Mouse (Mus musculus): ENCODE results near the gene Fnip2. TPM values are rescaled to one million over a fixed set of nuclear protein-coding genes. Genes with fewer than 3 reads are reported as not detected.

The Fnip2 gene
- total RNA-seq, 1 experiment = 21.6 TPM

DNA sequence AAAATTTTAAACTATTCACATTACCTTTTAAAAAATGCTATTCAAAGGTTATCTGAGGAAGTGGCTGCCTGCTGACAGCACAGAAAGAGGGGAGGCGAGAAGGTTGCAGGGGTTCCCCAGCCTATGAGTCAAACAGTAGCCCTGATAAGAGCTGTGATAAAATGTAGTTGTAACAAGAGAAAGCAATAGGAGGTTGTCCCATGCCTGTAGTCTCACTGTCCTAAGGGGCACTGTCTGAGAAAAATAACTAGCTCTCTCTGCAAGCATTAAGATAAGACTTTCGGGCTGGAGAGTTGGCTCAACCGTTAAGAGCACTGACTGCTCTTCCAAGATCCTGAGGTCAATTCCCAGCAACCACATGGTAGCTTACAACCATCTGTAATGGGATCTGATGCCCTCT is 29.3 kb downstream of the Fnip2 start:
- H3K9me3 ChIP-seq (ENCODE audit: control insufficient read depth, insufficient read depth, low read depth, low read length) = no peaks in the 10 kb centered on the region
- H3K4me3 ChIP-seq (ENCODE audit: insufficient read depth in 1 of 2, low read depth in 1 of 2, low read length in 2 of 2, poor library complexity in 1 of 2, severe bottlenecking in 1 of 2) = no peak overlapping the region
- no peak overlapping the region for H3K9ac ChIP-seq (ENCODE audit: insufficient read depth, low read depth, low read length, poor library complexity, severe bottlenecking)
- H3K4me1 ChIP-seq (ENCODE audit: control insufficient read depth in 2 of 2, insufficient read depth in 2 of 2, low read length in 2 of 2, poor library complexity in 1 of 2) = peaks cover 0 to 7% of the 10 kb centered on the region in 2 experiments; a peak in 2 of 4 replicates
- in situ Hi-C loops (cut with MboI; ENCODE audit: low sequenced_read_pairs in 2 of 2, unreplicated experiment in 2 of 2) = no loop called here
- TF ChIP-seq ZNF384 (IDR thresholded peaks at IDR 0.05; ENCODE audit: low read depth, low read length) = no peak
- DNase-seq (ENCODE audit: low read depth, low spot score) = no peak
- H3K36me3 ChIP-seq (ENCODE audit: control insufficient read depth, insufficient read depth, low read length, poor library complexity, severe bottlenecking) = no peaks in the 10 kb centered on the region
- no peak overlapping the region for H3K27ac ChIP-seq (ENCODE audit: insufficient read depth, low read depth, low read length, poor library complexity, severe bottlenecking)

DNA sequence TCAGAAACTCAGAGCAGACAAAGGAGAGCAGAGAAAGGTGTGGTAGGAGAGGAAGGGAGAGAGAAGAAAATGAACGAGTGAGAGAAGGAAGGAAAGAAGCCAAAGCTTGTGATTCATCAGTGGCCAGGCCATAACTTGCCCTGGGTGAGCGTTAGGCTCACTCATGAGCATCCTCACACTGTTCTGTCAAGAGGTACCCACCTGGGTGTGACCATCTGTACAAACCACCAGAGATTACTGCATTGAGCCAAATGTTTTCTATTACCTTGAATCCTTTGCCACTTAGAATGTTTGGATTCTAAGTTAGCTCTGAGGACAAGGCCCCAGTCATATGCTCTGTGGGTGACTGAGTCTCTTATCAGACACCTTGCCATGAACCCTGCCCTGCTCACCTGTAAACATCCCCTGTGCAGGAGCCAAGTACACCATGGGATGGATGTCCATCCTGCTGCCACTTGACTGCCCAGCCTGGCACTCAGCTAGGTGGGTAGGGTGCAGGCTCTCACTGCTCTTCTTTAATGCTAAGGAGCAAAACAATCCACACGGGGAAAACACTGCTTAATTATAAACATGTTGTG is 29.9 kb downstream of the Fnip2 start:
- no peak overlapping the region for H3K4me3 ChIP-seq (ENCODE audit: insufficient read depth in 1 of 2, low read depth in 1 of 2, low read length in 2 of 2, poor library complexity in 1 of 2, severe bottlenecking in 1 of 2)
- no peaks in the 10 kb centered on the region for H3K9me3 ChIP-seq (ENCODE audit: control insufficient read depth, insufficient read depth, low read depth, low read length)
- DNase-seq (ENCODE audit: low read depth, low spot score) = no peak
- no peaks in the 10 kb centered on the region for H3K36me3 ChIP-seq (ENCODE audit: control insufficient read depth, insufficient read depth, low read length, poor library complexity, severe bottlenecking)
- no peak overlapping the region for H3K9ac ChIP-seq (ENCODE audit: insufficient read depth, low read depth, low read length, poor library complexity, severe bottlenecking)
- TF ChIP-seq ZC3H11A (IDR thresholded peaks at IDR 0.05; ENCODE audit: borderline replicate concordance, low read depth, low read length) = no peak
- TF ChIP-seq HCFC1 (IDR thresholded peaks at IDR 0.05; ENCODE audit: borderline replicate concordance, insufficient read depth, low read length) = no peak
- TF ChIP-seq ZNF384 (IDR thresholded peaks at IDR 0.05; ENCODE audit: low read depth, low read length) = no peak
- TF ChIP-seq MAFK (IDR thresholded peaks at IDR 0.05; ENCODE audit: insufficient read depth, low read depth, low read length) = no peak
- TF ChIP-seq CHD2 (IDR thresholded peaks at IDR 0.05; ENCODE audit: low read depth, low read length) = no peak
- in situ Hi-C loops (cut with MboI; ENCODE audit: low sequenced_read_pairs in 2 of 2, unreplicated experiment in 2 of 2) = no loop called here
- peaks cover 0 to 5% of the 10 kb centered on the region in 2 experiments; a peak in 2 of 4 replicates for H3K4me1 ChIP-seq (ENCODE audit: control insufficient read depth in 2 of 2, insufficient read depth in 2 of 2, low read length in 2 of 2, poor library complexity in 1 of 2)
- no peak overlapping the region for H3K27ac ChIP-seq (ENCODE audit: insufficient read depth, low read depth, low read length, poor library complexity, severe bottlenecking)

- Histone ChIP-seq H3K27ac (ENCODE audit: insufficient read depth, low read depth, low read length, poor library complexity, severe bottlenecking) (no peak overlapping the region), H3K36me3 (ENCODE audit: control insufficient read depth, insufficient read depth, low read length, poor library complexity, severe bottlenecking) (no peaks in the 10 kb centered on the region), H3K4me1 (ENCODE audit: control insufficient read depth in 2 of 2, insufficient read depth in 2 of 2, low read length in 2 of 2, poor library complexity in 1 of 2) (peaks cover 0 to 6% of the 10 kb centered on the region in 2 experiments; a peak in 1 of 4 replicates), H3K9ac (ENCODE audit: insufficient read depth, low read depth, low read length, poor library complexity, severe bottlenecking) (no peak overlapping the region), H3K4me3 (ENCODE audit: insufficient read depth in 1 of 2, low read depth in 1 of 2, low read length in 2 of 2, poor library complexity in 1 of 2, severe bottlenecking in 1 of 2) (no peak overlapping the region), H3K9me3 (ENCODE audit: control insufficient read depth, insufficient read depth, low read depth, low read length) (no peaks in the 10 kb centered on the region)
- DNase-seq (ENCODE audit: low read depth, low spot score) = no peak
- TF ChIP-seq MAFK (IDR thresholded peaks at IDR 0.05; ENCODE audit: insufficient read depth, low read depth, low read length) = no peak
- TF ChIP-seq CHD2 (IDR thresholded peaks at IDR 0.05; ENCODE audit: low read depth, low read length) = no peak
- TF ChIP-seq ZNF384 (IDR thresholded peaks at IDR 0.05; ENCODE audit: low read depth, low read length) = no peak
- no peak for TF ChIP-seq HCFC1 (IDR thresholded peaks at IDR 0.05; ENCODE audit: borderline replicate concordance, insufficient read depth, low read length)
- no peak for TF ChIP-seq ZC3H11A (IDR thresholded peaks at IDR 0.05; ENCODE audit: borderline replicate concordance, low read depth, low read length)
- in situ Hi-C loops (cut with MboI; ENCODE audit: low sequenced_read_pairs in 2 of 2, unreplicated experiment in 2 of 2) = no loop called here
Observed at GRCm38 (mm10) chr3:79537023-79537422, 30.6 kb downstream of the Fnip2 start.

DNA sequence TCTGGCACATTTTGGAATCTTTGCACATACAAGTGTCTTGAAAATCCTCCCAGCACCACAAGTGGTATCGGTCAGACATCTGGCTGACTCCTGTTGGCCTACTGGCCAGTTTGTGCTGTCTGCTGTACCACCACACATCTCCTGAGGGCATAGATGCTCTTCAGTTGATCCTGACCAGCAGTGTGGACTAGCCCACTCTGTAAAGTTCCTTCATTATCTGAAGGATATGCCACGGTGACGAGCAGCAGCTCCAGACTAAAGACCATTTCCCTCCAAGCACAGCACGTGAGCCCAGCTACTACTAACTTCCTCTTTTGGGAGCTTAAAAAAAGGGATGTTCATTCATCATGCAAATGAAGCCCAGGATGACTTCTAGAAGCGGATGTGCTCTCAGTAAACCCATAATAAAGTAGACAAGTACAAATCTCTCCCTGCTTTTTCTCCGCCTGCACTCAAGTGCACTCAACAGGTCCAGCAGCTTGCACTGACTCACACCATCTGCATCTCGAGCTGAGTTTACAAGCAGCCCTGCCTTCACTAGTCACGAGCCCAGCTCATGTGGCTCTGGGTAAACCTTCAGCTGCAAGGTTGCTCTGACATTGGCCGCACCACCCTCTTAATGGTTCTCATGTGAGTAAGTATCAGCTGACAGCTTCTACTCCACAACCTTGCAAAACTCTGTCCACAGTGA is 35.9 kb downstream of the Fnip2 start:
- in situ Hi-C loops (cut with MboI; ENCODE audit: low sequenced_read_pairs in 2 of 2, unreplicated experiment in 2 of 2) = no loop called here
- H3K9ac ChIP-seq (ENCODE audit: insufficient read depth, low read depth, low read length, poor library complexity, severe bottlenecking) = no peak overlapping the region
- peaks cover 2% of the 10 kb centered on the region; the same call in 1 of the 2 replicates for H3K36me3 ChIP-seq (ENCODE audit: control insufficient read depth, insufficient read depth, low read length, poor library complexity, severe bottlenecking)
- no peaks in the 10 kb centered on the region for H3K9me3 ChIP-seq (ENCODE audit: control insufficient read depth, insufficient read depth, low read depth, low read length)
- no peak for TF ChIP-seq MAFK (IDR thresholded peaks at IDR 0.05; ENCODE audit: insufficient read depth, low read depth, low read length)
- no peak for TF ChIP-seq ZC3H11A (IDR thresholded peaks at IDR 0.05; ENCODE audit: borderline replicate concordance, low read depth, low read length)
- no peak for TF ChIP-seq ZNF384 (IDR thresholded peaks at IDR 0.05; ENCODE audit: low read depth, low read length)
- TF ChIP-seq CHD2 (IDR thresholded peaks at IDR 0.05; ENCODE audit: low read depth, low read length) = no peak
- TF ChIP-seq HCFC1 (IDR thresholded peaks at IDR 0.05; ENCODE audit: borderline replicate concordance, insufficient read depth, low read length) = no peak
- H3K27ac ChIP-seq (ENCODE audit: insufficient read depth, low read depth, low read length, poor library complexity, severe bottlenecking) = peak overlapping the region; percentile 5; the same call in 1 of the 2 replicates
- peaks cover 0 to 11% of the 10 kb centered on the region in 2 experiments; a peak in 1 of 4 replicates for H3K4me1 ChIP-seq (ENCODE audit: control insufficient read depth in 2 of 2, insufficient read depth in 2 of 2, low read length in 2 of 2, poor library complexity in 1 of 2)
- DNase-seq (ENCODE audit: low read depth, low spot score) = peak; percentile 20
- H3K4me3 ChIP-seq (ENCODE audit: insufficient read depth in 1 of 2, low read depth in 1 of 2, low read length in 2 of 2, poor library complexity in 1 of 2, severe bottlenecking in 1 of 2) = no peak overlapping the region
